In the genomic region with DNA sequence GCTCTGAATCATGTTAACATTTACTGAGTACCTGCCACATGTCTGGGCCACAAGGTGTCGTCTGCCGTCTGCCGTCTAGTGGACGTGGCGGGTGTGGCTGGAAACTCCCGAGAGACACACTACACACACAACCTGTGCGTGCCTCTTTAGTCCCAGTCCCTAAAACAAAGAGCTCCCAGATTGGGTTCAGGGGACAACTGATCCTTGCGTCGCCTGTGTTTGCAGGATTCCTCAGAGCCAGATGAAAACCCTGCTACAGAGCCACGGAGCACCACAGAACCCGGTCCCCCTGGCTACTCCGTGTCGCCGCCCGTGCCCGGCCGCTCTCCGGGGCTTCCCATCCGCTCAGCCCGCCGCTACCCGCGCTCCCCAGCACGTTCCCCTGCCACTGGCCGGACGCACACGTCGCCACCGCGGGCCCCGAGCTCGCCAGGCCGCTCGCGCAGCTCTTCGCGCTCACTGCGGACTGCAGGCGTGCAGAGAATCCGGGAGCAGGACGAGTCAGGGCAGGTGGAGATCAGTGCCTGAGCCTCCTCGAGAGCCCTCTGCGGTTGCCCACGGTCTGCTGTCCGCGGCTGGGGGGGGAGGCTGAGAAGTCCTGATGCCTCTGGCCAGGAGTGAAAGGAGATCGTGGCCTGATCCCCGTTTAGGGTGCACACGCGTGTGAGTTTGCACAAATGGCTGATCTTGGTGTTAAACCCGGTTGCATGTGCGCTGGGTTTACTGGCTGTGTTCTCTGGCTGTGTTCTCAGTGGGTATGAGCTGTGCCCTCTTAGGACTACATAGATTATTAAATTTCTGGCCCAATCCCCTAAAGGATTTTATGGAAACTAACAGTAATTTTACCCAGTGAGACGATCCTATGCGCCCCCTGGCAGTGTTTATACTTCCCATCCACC, we compare ENCODE assay signal across 10 mouse cellular contexts. TPM values are rescaled to one million over a fixed set of nuclear protein-coding genes. Genes with fewer than 3 reads are reported as not detected.
DNase-seq lines count a peak whose midpoint lies in the region; ATAC-seq and TF ChIP-seq lines count a peak whose summit lies in the region.
"Had no signal": no experiment of that assay in that cellular context is flagged by ENCODE, and none has a peak within 500 bp of the region (broad histone marks: within the 10 kb centered on the region; RNA-seq: fewer than 3 reads in every experiment).

No protein-coding gene starts in this region.

- no peaks in the 10 kb centered on the region for H3K9me3 ChIP-seq in kidney, embryonic 15.5 days (replicated peaks)

- 6% methylated on average over 54 of the region's 54 CpGs for WGBS in kidney, embryonic 15.5 days

- no peaks in the 10 kb centered on the region for H3K36me3 ChIP-seq in kidney, embryonic 15.5 days
- H3K36me3 ChIP-seq in splenic B cell, adult 2 months (ENCODE audit: control insufficient read depth, insufficient read depth, low read length, poor library complexity, severe bottlenecking), result no peaks in the 10 kb centered on the region

- peak; percentile 78 for ATAC-seq in kidney, embryonic 15.5 days (replicated peaks; ENCODE audit: low FRiP score)

- peak overlapping the region; percentile 52 for H3K4me3 ChIP-seq in bone marrow macrophage, adult 2 months (ENCODE audit: insufficient read depth, low read length)
- peak overlapping the region; percentile 48 for H3K4me3 ChIP-seq in kidney, embryonic 15.5 days (replicated peaks)

- peaks cover 44% of the 10 kb centered on the region for H3K27me3 ChIP-seq in kidney, embryonic 15.5 days
- H3K27me3 ChIP-seq in splenic B cell, adult 2 months (ENCODE audit: control insufficient read depth, insufficient read depth, low read length, poor library complexity, severe bottlenecking), result no peaks in the 10 kb centered on the region; the same call in 1 of the 2 replicates

- TF ChIP-seq CTCF in bone marrow macrophage, adult 2 months (IDR thresholded peaks at IDR 0.05; ENCODE audit: low read depth, low read length), result no peak

- no peak for TF ChIP-seq POLR2A in bone marrow macrophage, adult 2 months (IDR thresholded peaks at IDR 0.05; ENCODE audit: borderline replicate concordance, low read depth, low read length)

- peak overlapping the region; percentile 48 for H3K9ac ChIP-seq in kidney, embryonic 15.5 days

- H3K4me2 ChIP-seq in kidney, embryonic 15.5 days, result peak overlapping the region; percentile 89

- H3K27ac ChIP-seq in bone marrow macrophage, adult 2 months (ENCODE audit: insufficient read depth, low read depth, low read length), result no peak overlapping the region
- no peak overlapping the region for H3K27ac ChIP-seq in kidney, embryonic 15.5 days
- H3K27ac ChIP-seq: macrophage had no signal

- peak; percentile 51 for DNase-seq in kidney, adult 18-20 months
- DNase-seq in kidney, adult 8-10 months, result no peak
- DNase-seq in heart, adult 18-20 months, result peak; percentile 25 to 35
- peak; percentile 60 for DNase-seq in lung, postnatal 10 days
- DNase-seq in splenic B cell, adult 2 months (ENCODE audit: low read depth, low spot score), result peak; percentile 17
- no peak for DNase-seq in thymus, postnatal 14 days

- H3K4me1 ChIP-seq in bone marrow macrophage, adult 2 months (ENCODE audit: control insufficient read depth, insufficient read depth, low read length), result no peaks in the 10 kb centered on the region
- H3K4me1 ChIP-seq in kidney, embryonic 15.5 days, result peaks cover 9% of the 10 kb centered on the region

RNA-seq across cellular contexts. Expression of gene Robo4, which starts 17.2 kb away (rescaled TPM):
- polyA plus RNA-seq in bone marrow macrophage, adult 2 months (2012; ENCODE audit: insufficient read depth, insufficient read length, missing spikeins), result 0.12 TPM in 1 of 2 replicates, not detected in the other
- total RNA-seq in heart, adult 18-20 months (2021), result 10 to 100 TPM; 27.9 to 38.3 TPM
- polyA plus RNA-seq in kidney, embryonic 15.5 days (2015; fragmentation: Nextera tagmentation; extraction: Ambion mirVana), result 15.8 and 19.6 TPM in 2 replicates
- total RNA-seq: MEL had no signal
- polyA plus RNA-seq: macrophage had no signal

RNA-seq across cellular contexts. Expression of gene Hepacam, which starts 17.4 kb away (rescaled TPM):
- polyA plus RNA-seq in bone marrow macrophage, adult 2 months (2012; ENCODE audit: insufficient read depth, insufficient read length, missing spikeins), result not detected in 2 replicates
- total RNA-seq in heart, adult 18-20 months (2021), result under 1 TPM in 1 of 2 experiments, not detected in 1; 0.08 TPM
- polyA plus RNA-seq in kidney, embryonic 15.5 days (2015; fragmentation: Nextera tagmentation; extraction: Ambion mirVana), result not detected in 2 replicates
- polyA plus RNA-seq: macrophage had no signal

RNA-seq across cellular contexts. Expression of gene Ccdc15, which starts 36.3 kb away (rescaled TPM):
- 1.9 TPM in 2 replicates for polyA plus RNA-seq in bone marrow macrophage, adult 2 months (2012; ENCODE audit: insufficient read depth, insufficient read length, missing spikeins)
- total RNA-seq in heart, adult 18-20 months (2021), result 1 to 10 TPM; 1.5 to 2.1 TPM
- 7.1 and 8.0 TPM in 2 replicates for polyA plus RNA-seq in kidney, embryonic 15.5 days (2015; fragmentation: Nextera tagmentation; extraction: Ambion mirVana)

RNA-seq across cellular contexts. Expression of gene Robo3, which starts 48.5 kb away (rescaled TPM):
- polyA plus RNA-seq in bone marrow macrophage, adult 2 months (2012; ENCODE audit: insufficient read depth, insufficient read length, missing spikeins), result not detected in 2 replicates
- not detected for total RNA-seq in heart, adult 18-20 months (2021)
- 0.18 and 0.53 TPM in 2 replicates for polyA plus RNA-seq in kidney, embryonic 15.5 days (2015; fragmentation: Nextera tagmentation; extraction: Ambion mirVana)
- total RNA-seq: MEL had no signal
- polyA plus RNA-seq: macrophage had no signal

Comparison
In these comparisons a context has a peak if more than half of its experiments do, and no peak if none do; other contexts are left out.
1. DNase-seq: peak in kidney, adult 18-20 months (single experiment), heart, adult 18-20 months (2 of 2), lung, postnatal 10 days (single experiment) and splenic B cell, adult 2 months (single experiment); none in kidney, adult 8-10 months (0 of 2) and thymus, postnatal 14 days (single experiment).
2. RNA of gene Robo4, which starts 17.2 kb away (polyA plus RNA-seq): 15.8 to 19.6 TPM in kidney, embryonic 15.5 days; 0.12 TPM in bone marrow macrophage, adult 2 months; every median in the first group is over 10 times any median in the second.